Mouse (Mus musculus): ENCODE data around the gene Hfe. TPM values are rescaled to one million over a fixed set of nuclear protein-coding genes. Genes with fewer than 3 reads are reported as not detected.

Gene Hfe
- polyA plus RNA-seq, 1 experiment: 2.3 TPM

- no peak for DNase-seq (ENCODE audit: low read depth)
- no peak for TF ChIP-seq CTCF (IDR thresholded peaks at IDR 0.05; ENCODE audit: borderline replicate concordance, extremely low read depth, insufficient read depth, insufficient read length)
- no peak for TF ChIP-seq POLR2A (IDR thresholded peaks at IDR 0.05; ENCODE audit: borderline replicate concordance, extremely low read depth, insufficient read depth, insufficient read length, poor library complexity, severe bottlenecking)
These were observed 32.6 kb upstream of the Hfe start for GRCm38 (mm10) chr13:23743215-23743614.

GRCm38 (mm10) chr13:23742007-23742406 lies 31.4 kb upstream of the Hfe start:
- TF ChIP-seq CTCF (IDR thresholded peaks at IDR 0.05; ENCODE audit: borderline replicate concordance, extremely low read depth, insufficient read depth, insufficient read length) (no peak), POLR2A (IDR thresholded peaks at IDR 0.05; ENCODE audit: borderline replicate concordance, extremely low read depth, insufficient read depth, insufficient read length, poor library complexity, severe bottlenecking) (no peak)
- no peak for DNase-seq (ENCODE audit: low read depth)

- TF ChIP-seq CTCF (IDR thresholded peaks at IDR 0.05; ENCODE audit: borderline replicate concordance, extremely low read depth, insufficient read depth, insufficient read length): no peak
- no peak for TF ChIP-seq POLR2A (IDR thresholded peaks at IDR 0.05; ENCODE audit: borderline replicate concordance, extremely low read depth, insufficient read depth, insufficient read length, poor library complexity, severe bottlenecking)
- DNase-seq (ENCODE audit: low read depth): no peak
These were observed 30.3 kb upstream of the Hfe start for GRCm38 (mm10) chr13:23740910-23741309.

GRCm38 (mm10) chr13:23740256-23740840 lies 29.7 kb upstream of the Hfe start:
- DNase-seq (ENCODE audit: low read depth): no peak
- TF ChIP-seq POLR2A (IDR thresholded peaks at IDR 0.05; ENCODE audit: borderline replicate concordance, extremely low read depth, insufficient read depth, insufficient read length, poor library complexity, severe bottlenecking): no peak
- TF ChIP-seq CTCF (IDR thresholded peaks at IDR 0.05; ENCODE audit: borderline replicate concordance, extremely low read depth, insufficient read depth, insufficient read length): no peak

- DNase-seq (ENCODE audit: low read depth): no peak
These were observed 29.2 kb upstream of the Hfe start for GRCm38 (mm10) chr13:23739922-23740252.

GRCm38 (mm10) chr13:23739069-23739921 lies 28.6 kb upstream of the Hfe start:
- TF ChIP-seq CTCF (IDR thresholded peaks at IDR 0.05; ENCODE audit: borderline replicate concordance, extremely low read depth, insufficient read depth, insufficient read length) (no peak), POLR2A (IDR thresholded peaks at IDR 0.05; ENCODE audit: borderline replicate concordance, extremely low read depth, insufficient read depth, insufficient read length, poor library complexity, severe bottlenecking) (peak; percentile 67; the same call in 1 of the 2 replicates)

More at GRCm38 (mm10) chr13:23739922-23740252, 29.2 kb upstream of the Hfe start:
- TF ChIP-seq CTCF (IDR thresholded peaks at IDR 0.05; ENCODE audit: borderline replicate concordance, extremely low read depth, insufficient read depth, insufficient read length): no peak
- no peak for TF ChIP-seq POLR2A (IDR thresholded peaks at IDR 0.05; ENCODE audit: borderline replicate concordance, extremely low read depth, insufficient read depth, insufficient read length, poor library complexity, severe bottlenecking)

GRCm38 (mm10) chr13:23738677-23739068 lies 28.0 kb upstream of the Hfe start, which contains the start of gene Hist1h1c:
Gene Hist1h1c (plus strand): TSS chr13:23738808.
- no peak for TF ChIP-seq CTCF (IDR thresholded peaks at IDR 0.05; ENCODE audit: borderline replicate concordance, extremely low read depth, insufficient read depth, insufficient read length)
- peak; percentile 83; the same call in 1 of the 2 replicates for TF ChIP-seq POLR2A (IDR thresholded peaks at IDR 0.05; ENCODE audit: borderline replicate concordance, extremely low read depth, insufficient read depth, insufficient read length, poor library complexity, severe bottlenecking)
- peak; percentile 97 for DNase-seq (ENCODE audit: low read depth)

More at GRCm38 (mm10) chr13:23739069-23739921, 28.6 kb upstream of the Hfe start:
- DNase-seq (ENCODE audit: low read depth): peak; percentile 98

- no peak for DNase-seq (ENCODE audit: low read depth)
- TF ChIP-seq POLR2A (IDR thresholded peaks at IDR 0.05; ENCODE audit: borderline replicate concordance, extremely low read depth, insufficient read depth, insufficient read length, poor library complexity, severe bottlenecking) (no peak), CTCF (IDR thresholded peaks at IDR 0.05; ENCODE audit: borderline replicate concordance, extremely low read depth, insufficient read depth, insufficient read length) (no peak)
These were observed 27.4 kb upstream of the Hfe start for GRCm38 (mm10) chr13:23738041-23738440.

GRCm38 (mm10) chr13:23737091-23737490 lies 26.4 kb upstream of the Hfe start:
- DNase-seq (ENCODE audit: low read depth): no peak
- TF ChIP-seq POLR2A (IDR thresholded peaks at IDR 0.05; ENCODE audit: borderline replicate concordance, extremely low read depth, insufficient read depth, insufficient read length, poor library complexity, severe bottlenecking) (no peak), CTCF (IDR thresholded peaks at IDR 0.05; ENCODE audit: borderline replicate concordance, extremely low read depth, insufficient read depth, insufficient read length) (no peak)

- peak; percentile 77 for DNase-seq (ENCODE audit: low read depth)
- TF ChIP-seq POLR2A (IDR thresholded peaks at IDR 0.05; ENCODE audit: borderline replicate concordance, extremely low read depth, insufficient read depth, insufficient read length, poor library complexity, severe bottlenecking) (no peak), CTCF (IDR thresholded peaks at IDR 0.05; ENCODE audit: borderline replicate concordance, extremely low read depth, insufficient read depth, insufficient read length) (peak; percentile 75; the same call in 1 of the 2 replicates)
These were observed 21.6 kb upstream of the Hfe start for GRCm38 (mm10) chr13:23732156-23732804.

GRCm38 (mm10) chr13:23730479-23730878 lies 19.8 kb upstream of the Hfe start:
- TF ChIP-seq CTCF (IDR thresholded peaks at IDR 0.05; ENCODE audit: borderline replicate concordance, extremely low read depth, insufficient read depth, insufficient read length) (no peak), POLR2A (IDR thresholded peaks at IDR 0.05; ENCODE audit: borderline replicate concordance, extremely low read depth, insufficient read depth, insufficient read length, poor library complexity, severe bottlenecking) (no peak)
- no peak for DNase-seq (ENCODE audit: low read depth)
